Mouse (Mus musculus): ENCODE results near the gene Spock1. TPM values are rescaled to one million over a fixed set of nuclear protein-coding genes. Genes with fewer than 3 reads are reported as not detected.

The Spock1 gene
- total and polyA plus RNA-seq, 2 experiments, result not detected

- Histone ChIP-seq H3K4me3 (ENCODE audit: insufficient read depth, low read depth, low read length) (no peak overlapping the region), H3K79me2 (ENCODE audit: control insufficient read depth, insufficient read depth, low read length) (no peaks in the 10 kb centered on the region), H3K9ac (ENCODE audit: low read depth, low read length) (no peak overlapping the region), H3K27me3 (ENCODE audit: control insufficient read depth, insufficient read depth, low read length) (peaks cover 9% of the 10 kb centered on the region), H3K27ac (replicated peaks; ENCODE audit: insufficient read depth, low read depth, low read length) (no peak overlapping the region), H3K36me3 (ENCODE audit: control insufficient read depth, insufficient read depth, low read length) (no peaks in the 10 kb centered on the region), H3K4me1 (ENCODE audit: control insufficient read depth, insufficient read depth, low read length) (no peaks in the 10 kb centered on the region)
- 86% methylated on average over 9 of the region's 9 CpGs for WGBS
- DNase-seq (ENCODE audit: extremely low read depth, low read depth, low spot score), result no peak
- TF ChIP-seq POLR2A (IDR thresholded peaks at IDR 0.05; ENCODE audit: extremely low read depth, insufficient read depth, low read length) (no peak), CTCF (IDR thresholded peaks at IDR 0.05; ENCODE audit: low read depth, low read length) (no peak)
These were observed 3.0 kb upstream of the Spock1 start for GRCm38 (mm10) chr13:57911171-57911570.

GRCm38 (mm10) chr13:57907428-57908265 is 485 bp downstream of the Spock1 start:
- H3K4me3 ChIP-seq (ENCODE audit: insufficient read depth, low read depth, low read length), result no peak overlapping the region
- no peak overlapping the region for H3K9ac ChIP-seq (ENCODE audit: low read depth, low read length)
- H3K27ac ChIP-seq (replicated peaks; ENCODE audit: insufficient read depth, low read depth, low read length), result no peak overlapping the region
- DNase-seq (ENCODE audit: extremely low read depth, low read depth, low spot score), result no peak
- WGBS, result 6% methylated on average over 60 of the region's 60 CpGs
- no peaks in the 10 kb centered on the region for H3K36me3 ChIP-seq (ENCODE audit: control insufficient read depth, insufficient read depth, low read length)
- H3K4me1 ChIP-seq (ENCODE audit: control insufficient read depth, insufficient read depth, low read length), result no peaks in the 10 kb centered on the region
- H3K79me2 ChIP-seq (ENCODE audit: control insufficient read depth, insufficient read depth, low read length), result no peaks in the 10 kb centered on the region
- TF ChIP-seq POLR2A (IDR thresholded peaks at IDR 0.05; ENCODE audit: extremely low read depth, insufficient read depth, low read length) (no peak), CTCF (IDR thresholded peaks at IDR 0.05; ENCODE audit: low read depth, low read length) (no peak)
- H3K27me3 ChIP-seq (ENCODE audit: control insufficient read depth, insufficient read depth, low read length), result peaks cover 9% of the 10 kb centered on the region

GRCm38 (mm10) chr13:57894597-57894996 is 13.5 kb downstream of the Spock1 start:
- no peaks in the 10 kb centered on the region for H3K79me2 ChIP-seq (ENCODE audit: control insufficient read depth, insufficient read depth, low read length)
- H3K27ac ChIP-seq (replicated peaks; ENCODE audit: insufficient read depth, low read depth, low read length), result no peak overlapping the region
- no peaks in the 10 kb centered on the region for H3K27me3 ChIP-seq (ENCODE audit: control insufficient read depth, insufficient read depth, low read length)
- no peak overlapping the region for H3K4me3 ChIP-seq (ENCODE audit: insufficient read depth, low read depth, low read length)
- no peaks in the 10 kb centered on the region for H3K4me1 ChIP-seq (ENCODE audit: control insufficient read depth, insufficient read depth, low read length)
- WGBS, result 91% methylated on average over 8 of the region's 8 CpGs
- no peak for DNase-seq (ENCODE audit: extremely low read depth, low read depth, low spot score)
- H3K36me3 ChIP-seq (ENCODE audit: control insufficient read depth, insufficient read depth, low read length), result no peaks in the 10 kb centered on the region
- H3K9ac ChIP-seq (ENCODE audit: low read depth, low read length), result no peak overlapping the region
- TF ChIP-seq CTCF (IDR thresholded peaks at IDR 0.05; ENCODE audit: low read depth, low read length) (no peak), POLR2A (IDR thresholded peaks at IDR 0.05; ENCODE audit: extremely low read depth, insufficient read depth, low read length) (no peak)

- no peak overlapping the region for H3K27ac ChIP-seq (replicated peaks; ENCODE audit: insufficient read depth, low read depth, low read length)
- no peak overlapping the region for H3K9ac ChIP-seq (ENCODE audit: low read depth, low read length)
- no peak for DNase-seq (ENCODE audit: extremely low read depth, low read depth, low spot score)
- H3K36me3 ChIP-seq (ENCODE audit: control insufficient read depth, insufficient read depth, low read length), result no peaks in the 10 kb centered on the region
- no peaks in the 10 kb centered on the region for H3K27me3 ChIP-seq (ENCODE audit: control insufficient read depth, insufficient read depth, low read length)
- no peaks in the 10 kb centered on the region for H3K79me2 ChIP-seq (ENCODE audit: control insufficient read depth, insufficient read depth, low read length)
- WGBS, result 57% methylated on average over 9 of the region's 9 CpGs
- H3K4me1 ChIP-seq (ENCODE audit: control insufficient read depth, insufficient read depth, low read length), result no peaks in the 10 kb centered on the region
- TF ChIP-seq POLR2A (IDR thresholded peaks at IDR 0.05; ENCODE audit: extremely low read depth, insufficient read depth, low read length) (no peak), CTCF (IDR thresholded peaks at IDR 0.05; ENCODE audit: low read depth, low read length) (no peak)
- no peak overlapping the region for H3K4me3 ChIP-seq (ENCODE audit: insufficient read depth, low read depth, low read length)
These were observed 18.4 kb downstream of the Spock1 start for GRCm38 (mm10) chr13:57889708-57890107.

- H3K36me3 ChIP-seq (ENCODE audit: control insufficient read depth, insufficient read depth, low read length), result no peaks in the 10 kb centered on the region
- H3K4me3 ChIP-seq (ENCODE audit: insufficient read depth, low read depth, low read length), result no peak overlapping the region
- H3K4me1 ChIP-seq (ENCODE audit: control insufficient read depth, insufficient read depth, low read length), result no peaks in the 10 kb centered on the region
- no peak overlapping the region for H3K27ac ChIP-seq (replicated peaks; ENCODE audit: insufficient read depth, low read depth, low read length)
- WGBS, result 21% methylated on average over 6 of the region's 6 CpGs
- no peak for DNase-seq (ENCODE audit: extremely low read depth, low read depth, low spot score)
- TF ChIP-seq CTCF (IDR thresholded peaks at IDR 0.05; ENCODE audit: low read depth, low read length), result no peak
- H3K27me3 ChIP-seq (ENCODE audit: control insufficient read depth, insufficient read depth, low read length), result no peaks in the 10 kb centered on the region
- H3K79me2 ChIP-seq (ENCODE audit: control insufficient read depth, insufficient read depth, low read length), result no peaks in the 10 kb centered on the region
- no peak overlapping the region for H3K9ac ChIP-seq (ENCODE audit: low read depth, low read length)
These were observed 19.1 kb downstream of the Spock1 start for GRCm38 (mm10) chr13:57889050-57889449.

- Histone ChIP-seq H3K4me3 (ENCODE audit: insufficient read depth, low read depth, low read length) (no peak overlapping the region), H3K4me1 (ENCODE audit: control insufficient read depth, insufficient read depth, low read length) (no peaks in the 10 kb centered on the region), H3K27me3 (ENCODE audit: control insufficient read depth, insufficient read depth, low read length) (no peaks in the 10 kb centered on the region), H3K27ac (replicated peaks; ENCODE audit: insufficient read depth, low read depth, low read length) (no peak overlapping the region), H3K9ac (ENCODE audit: low read depth, low read length) (no peak overlapping the region), H3K79me2 (ENCODE audit: control insufficient read depth, insufficient read depth, low read length) (no peaks in the 10 kb centered on the region), H3K36me3 (ENCODE audit: control insufficient read depth, insufficient read depth, low read length) (no peaks in the 10 kb centered on the region)
- DNase-seq (ENCODE audit: extremely low read depth, low read depth, low spot score), result no peak
- TF ChIP-seq POLR2A (IDR thresholded peaks at IDR 0.05; ENCODE audit: extremely low read depth, insufficient read depth, low read length) (no peak), CTCF (IDR thresholded peaks at IDR 0.05; ENCODE audit: low read depth, low read length) (no peak)
- 54% methylated on average over 4 of the region's 4 CpGs for WGBS
These were observed 28.3 kb downstream of the Spock1 start for GRCm38 (mm10) chr13:57879817-57880216.

Data from liver, adult 2 months (tissue).